Mouse (Mus musculus) liver, embryonic 13.5 days (tissue): Measurements from ENCODE around the gene Ctdnep1. TPM values are rescaled to one million over a fixed set of nuclear protein-coding genes. Genes with fewer than 3 reads are reported as not detected.
"Not testable (repeated sequence)": the region's sequence is repeated elsewhere in the genome, so short reads cannot be mapped to it uniquely, and the experiment has no call there.

Experiments
- ATAC-seq: fragments of 200-750 bp; cut with Nextera tagmentation; 2 replicates; pipeline ENCODE4 v1.8.0; 2017; ENCODE audit warnings: low read depth, mild to moderate bottlenecking, moderate number of reproducible peaks, moderate library complexity
- DNase-seq: peaks from one replicate; pipeline ENCODE4 v3.0.0; 2022
- H3K27ac ChIP-seq: fragments of 300-500 bp; sonication (generic); 2 replicates; pipeline ENCODE4 v1.5.1; 2015; ENCODE audit warnings: moderate library complexity, mild to moderate bottlenecking, inconsistent platforms
- H3K27me3 ChIP-seq: fragments of 300-500 bp; sonication (generic); 2 replicates; pipeline ENCODE4 v1.6.1; 2015; ENCODE audit warnings: mild to moderate bottlenecking, inconsistent platforms
- H3K36me3 ChIP-seq: fragments of 300-500 bp; sonication (generic); 2 replicates; pipeline ENCODE4 v1.6.1; 2015; ENCODE audit warnings: mild to moderate bottlenecking, inconsistent platforms
- H3K4me1 ChIP-seq: fragments of 300-500 bp; sonication (generic); replicated peaks from 2 replicates; pipeline ENCODE4 v1.6.1; 2015; ENCODE audit warnings: inconsistent platforms
- H3K4me2 ChIP-seq: fragments of 300-500 bp; sonication (generic); 2 replicates; pipeline ENCODE4 v1.6.1; 2015; ENCODE audit warnings: inconsistent platforms, mild to moderate bottlenecking, moderate library complexity
- H3K4me3 ChIP-seq: fragments of 300-500 bp; sonication (generic); replicated peaks from 2 replicates; pipeline ENCODE4 v1.5.1; 2015; ENCODE audit warnings: mild to moderate bottlenecking, inconsistent platforms
- H3K9ac ChIP-seq: fragments of 300-500 bp; sonication (generic); 2 replicates; pipeline ENCODE4 v1.6.1; 2015; ENCODE audit warnings: mild to moderate bottlenecking, inconsistent platforms
- H3K9me3 ChIP-seq: fragments of 300-500 bp; sonication (generic); replicated peaks from 2 replicates; pipeline ENCODE4 v1.6.1; 2016; ENCODE audit warnings: inconsistent platforms
- WGBS: fragments of 180-500 bp; shearing (Covaris S2); methylation state at CpG from one replicate; pipeline ENCODE4 v1.1.7; 2015; ENCODE audit not compliant: insufficient replicate concordance; 5-methylcytosine and 5-hydroxymethylcytosine counted together
- polyA plus RNA-seq: library from polyadenylated mRNA; unstranded; fragments of >200 nt; fragmentation: Nextera tagmentation; extraction: Ambion mirVana; gene quantifications from 2 replicates; pipeline ENCODE4 v1.2.1, GENCODE M21; 2015

Ctdnep1 gene
- polyA plus RNA-seq, 1 experiment from 2014 or later = 10.1 TPM

GRCm38 (mm10) chr11:69952274-69952673 is 28.7 kb upstream of the Ctdnep1 start:
- ATAC-seq (no peak), DNase-seq (no peak)
- Histone ChIP-seq H3K4me2 (no peak overlapping the region), H3K4me3 (no peak overlapping the region), H3K27me3 (peaks cover 56% of the 10 kb centered on the region), H3K9ac (no peak overlapping the region), H3K9me3 (no peaks in the 10 kb centered on the region), H3K36me3 (no peaks in the 10 kb centered on the region), H3K27ac (no peak overlapping the region), H3K4me1 (peaks cover 25% of the 10 kb centered on the region)
- 30% methylated on average over 1 of the region's 1 CpGs for WGBS

GRCm38 (mm10) chr11:69953267-69953915 is 27.6 kb upstream of the Ctdnep1 start:
- no peak overlapping the region for H3K4me3 ChIP-seq
- H3K27me3 ChIP-seq = peaks cover 60% of the 10 kb centered on the region
- no peaks in the 10 kb centered on the region for H3K36me3 ChIP-seq
- H3K9me3 ChIP-seq = no peaks in the 10 kb centered on the region
- DNase-seq = no peak
- no peak for ATAC-seq
- 33% methylated on average over 11 of the region's 11 CpGs for WGBS
- H3K4me1 ChIP-seq = peaks cover 16% of the 10 kb centered on the region
- no peak overlapping the region for H3K9ac ChIP-seq
- no peak overlapping the region for H3K4me2 ChIP-seq
- H3K27ac ChIP-seq = no peak overlapping the region

GRCm38 (mm10) chr11:69955618-69956017 is 25.3 kb upstream of the Ctdnep1 start:
- H3K4me3 ChIP-seq, H3K9ac ChIP-seq, H3K36me3 ChIP-seq, H3K4me2 ChIP-seq, ATAC-seq, H3K4me1 ChIP-seq, H3K27ac ChIP-seq, DNase-seq, H3K9me3 ChIP-seq: not testable (repeated sequence)
- WGBS = 53% methylated on average over 4 of the region's 4 CpGs
- H3K27me3 ChIP-seq = peaks cover 71% of the 10 kb centered on the region

DNA sequence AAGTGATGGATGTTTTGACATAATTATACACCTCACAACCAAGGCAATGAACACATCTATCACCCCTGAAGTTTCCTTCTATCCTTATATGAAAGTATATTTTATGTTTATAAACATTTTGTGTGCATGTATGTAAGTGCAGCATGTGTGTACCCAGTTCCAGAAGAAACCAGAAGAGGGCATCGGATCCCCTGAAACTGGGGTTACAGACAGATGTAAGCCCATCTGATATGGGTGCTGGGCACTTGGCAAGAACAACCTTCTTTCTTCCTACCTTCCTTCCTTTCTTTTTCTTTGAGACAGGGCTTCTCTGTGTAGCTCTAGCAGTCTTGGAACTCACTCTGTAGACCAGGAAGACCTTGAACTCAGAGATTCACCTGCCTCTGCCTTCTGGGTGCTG is 24.7 kb upstream of the Ctdnep1 start:
- Histone ChIP-seq H3K4me3 (no peak overlapping the region), H3K9me3 (no peaks in the 10 kb centered on the region), H3K27me3 (peaks cover 72% of the 10 kb centered on the region), H3K36me3 (no peaks in the 10 kb centered on the region), H3K4me1 (peaks cover 7% of the 10 kb centered on the region; the same call in 1 of the 2 replicates), H3K4me2 (no peak overlapping the region), H3K27ac (no peak overlapping the region), H3K9ac (no peak overlapping the region)
- 77% methylated on average over 1 of the region's 1 CpGs for WGBS
- no peak for DNase-seq
- ATAC-seq = no peak

GRCm38 (mm10) chr11:69960616-69961015 is 20.3 kb upstream of the Ctdnep1 start:
- DNase-seq = no peak
- 24% methylated on average over 5 of the region's 5 CpGs for WGBS
- H3K4me2 ChIP-seq = no peak overlapping the region

DNA sequence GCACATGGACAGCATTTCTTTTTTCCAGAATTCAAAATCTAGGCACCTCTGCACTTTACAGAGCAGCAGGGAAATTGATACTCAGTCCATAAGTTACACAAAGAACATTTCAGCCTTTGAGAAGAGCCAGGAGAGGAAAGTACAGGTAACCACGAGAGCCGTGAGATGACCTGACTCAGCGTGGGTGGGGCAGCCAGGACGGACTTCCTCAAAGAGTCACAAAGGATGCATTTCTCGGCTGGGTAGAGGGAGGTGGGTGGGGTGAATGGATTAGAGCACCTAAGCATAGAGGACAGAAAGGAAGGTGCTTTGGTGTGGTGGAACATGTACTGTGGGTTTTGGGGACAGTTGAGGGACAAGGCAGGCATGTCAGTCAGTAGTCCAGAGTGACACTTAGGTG is 19.1 kb upstream of the Ctdnep1 start:
- DNase-seq (no peak), ATAC-seq (no peak)
- Histone ChIP-seq H3K9ac (no peak overlapping the region), H3K36me3 (no peaks in the 10 kb centered on the region), H3K27ac (no peak overlapping the region), H3K4me1 (peaks cover 19% of the 10 kb centered on the region), H3K4me3 (no peak overlapping the region), H3K4me2 (no peak overlapping the region), H3K27me3 (peaks cover 92% of the 10 kb centered on the region), H3K9me3 (no peaks in the 10 kb centered on the region)
- WGBS = 15% methylated on average over 5 of the region's 5 CpGs

More at GRCm38 (mm10) chr11:69960616-69961015, 20.3 kb upstream of the Ctdnep1 start:
- no peak overlapping the region for H3K27ac ChIP-seq
- no peak for ATAC-seq
- peaks cover 7% of the 10 kb centered on the region for H3K4me1 ChIP-seq
- H3K9ac ChIP-seq = no peak overlapping the region
- no peak overlapping the region for H3K4me3 ChIP-seq
- no peaks in the 10 kb centered on the region for H3K9me3 ChIP-seq
- H3K36me3 ChIP-seq = no peaks in the 10 kb centered on the region
- H3K27me3 ChIP-seq = peaks cover 90% of the 10 kb centered on the region

GRCm38 (mm10) chr11:69964650-69965270 is 16.2 kb upstream of the Ctdnep1 start, which contains the start of gene Cldn7:
Cldn7 (plus strand) TSS chr11:69964779.
- DNase-seq = no peak
- H3K9ac ChIP-seq = no peak within 1 kb of the TSS

GRCm38 (mm10) chr11:69965271-69966005 is 15.5 kb upstream of the Ctdnep1 start:
- DNase-seq (no peak), ATAC-seq (no peak)
- Histone ChIP-seq H3K27ac (no peak overlapping the region), H3K9ac (no peak overlapping the region), H3K27me3 (peaks cover 81% of the 10 kb centered on the region), H3K4me3 (peak overlapping the region; percentile 47), H3K4me2 (peak overlapping the region; percentile 68), H3K36me3 (peaks cover 23% of the 10 kb centered on the region), H3K9me3 (no peaks in the 10 kb centered on the region), H3K4me1 (peaks cover 29% of the 10 kb centered on the region)
- 3% methylated on average over 49 of the region's 49 CpGs for WGBS

More at GRCm38 (mm10) chr11:69964650-69965270, 16.2 kb upstream of the Ctdnep1 start, which contains the start of gene Cldn7:
- H3K4me1 ChIP-seq = peaks cover 29% of the 10 kb centered on the region
- H3K27ac ChIP-seq = no peak within 1 kb of the TSS
- no peak for ATAC-seq
- peak within 1 kb of the TSS; percentile 47 for H3K4me3 ChIP-seq
- WGBS = 13% methylated on average over 24 of the region's 24 CpGs
- peak within 1 kb of the TSS; percentile 42 for H3K4me2 ChIP-seq
- peaks cover 87% of the 10 kb centered on the region for H3K27me3 ChIP-seq
- H3K36me3 ChIP-seq = peaks cover 17% of the 10 kb centered on the region
- H3K9me3 ChIP-seq = no peaks in the 10 kb centered on the region

DNA sequence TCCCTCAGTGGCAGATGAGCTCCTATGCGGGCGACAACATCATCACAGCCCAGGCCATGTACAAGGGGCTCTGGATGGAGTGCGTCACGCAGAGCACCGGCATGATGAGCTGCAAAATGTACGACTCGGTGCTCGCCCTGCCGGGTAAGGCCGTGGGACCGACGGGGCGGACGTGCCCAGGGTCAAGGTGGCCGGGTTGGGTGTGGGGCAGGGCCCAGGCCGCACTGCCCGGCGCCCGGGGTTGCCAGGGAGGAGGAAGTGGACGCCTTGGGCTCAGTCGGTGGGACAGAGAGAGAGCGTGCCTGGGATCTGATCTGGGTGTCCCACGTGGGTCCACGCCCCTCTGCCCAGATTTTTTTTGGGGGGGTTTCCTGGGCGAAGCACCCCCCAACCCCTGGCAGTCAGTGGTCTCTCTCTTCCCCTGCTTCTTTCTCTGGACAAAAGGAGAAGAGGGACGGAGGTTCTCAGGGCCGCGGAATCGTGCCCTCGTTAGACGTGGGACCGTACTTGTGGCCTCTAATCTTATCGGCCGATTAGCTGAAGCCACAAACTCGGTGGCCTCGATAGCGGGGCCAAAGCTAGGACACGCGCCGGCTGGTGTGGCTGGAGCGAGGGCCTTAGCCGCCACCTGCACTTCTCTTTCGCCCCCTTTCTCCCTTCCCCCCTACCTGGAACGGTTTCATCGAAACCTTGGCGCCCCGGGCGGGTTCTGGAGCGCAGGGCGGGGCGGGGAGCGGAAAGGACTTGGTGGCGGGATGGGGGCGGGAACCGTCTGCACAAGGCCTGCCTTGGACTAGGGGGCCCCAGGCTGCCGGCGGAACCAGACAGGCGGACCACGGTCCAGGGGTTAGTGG is 14.7 kb upstream of the Ctdnep1 start:
- Histone ChIP-seq H3K36me3 (peaks cover 27% of the 10 kb centered on the region), H3K4me2 (peak overlapping the region; percentile 68), H3K27me3 (peaks cover 74% of the 10 kb centered on the region), H3K27ac (no peak overlapping the region), H3K9ac (0 out of 2 replicates have a peak overlapping the region, but pooled peaks have one; percentile 15), H3K4me1 (peaks cover 29% of the 10 kb centered on the region), H3K4me3 (peak overlapping the region; percentile 47), H3K9me3 (no peaks in the 10 kb centered on the region)
- 2% methylated on average over 59 of the region's 59 CpGs for WGBS
- ATAC-seq = peak; percentile 63
- no peak for DNase-seq

- WGBS = 28% methylated on average over 17 of the region's 17 CpGs
These were observed 14.0 kb upstream of the Ctdnep1 start for GRCm38 (mm10) chr11:69966860-69967517.

More at GRCm38 (mm10) chr11:69966860-69967517, 14.0 kb upstream of the Ctdnep1 start:
- Histone ChIP-seq H3K4me3 (peak overlapping the region; percentile 47), H3K9me3 (no peaks in the 10 kb centered on the region), H3K4me2 (peak overlapping the region; percentile 68), H3K9ac (0 out of 2 replicates have a peak overlapping the region, but pooled peaks have one; percentile 15), H3K36me3 (peaks cover 32% of the 10 kb centered on the region), H3K4me1 (peaks cover 29% of the 10 kb centered on the region), H3K27me3 (peaks cover 67% of the 10 kb centered on the region), H3K27ac (no peak overlapping the region)
- ATAC-seq = 0 out of 2 replicates have a peak, but pooled peaks have one; percentile 4
- no peak for DNase-seq
